ENCODE assay signal across 30 mouse cellular contexts in genomic region chr12:49398163-49398540, GRCm38 (mm10). TPM values are rescaled to one million over a fixed set of nuclear protein-coding genes. Genes with fewer than 3 reads are reported as not detected.
DNase-seq lines count a peak whose midpoint lies in the region; ATAC-seq lines count a peak whose summit lies in the region.
"Had no signal": no experiment of that assay in that cellular context is flagged by ENCODE, and none has a peak within 500 bp of the region (broad histone marks: within the 10 kb centered on the region; RNA-seq: fewer than 3 reads in every experiment).

No protein-coding gene starts in this region.

- no peak overlapping the region for H3K27ac ChIP-seq in midbrain, embryonic 11.5 days (ENCODE audit: low read depth, low read length)
- H3K27ac ChIP-seq in midbrain, embryonic 16.5 days (ENCODE audit: low read length), result no peak overlapping the region
- peak overlapping the region; percentile 87 for H3K27ac ChIP-seq in forebrain, embryonic 12.5 days
- H3K27ac ChIP-seq: embryonic facial prominence, embryonic 12.5 days; gastrocnemius, adult 2 months; heart, embryonic 15.5 days; hindbrain, embryonic 15.5 days; kidney, postnatal 0 days; limb, embryonic 15.5 days; liver, embryonic 14.5 days; midbrain, embryonic 15.5 days had no signal

- H3K9me3 ChIP-seq in midbrain, embryonic 11.5 days (ENCODE audit: control insufficient read depth, low read length), result no peaks in the 10 kb centered on the region
- no peaks in the 10 kb centered on the region for H3K9me3 ChIP-seq in midbrain, embryonic 16.5 days (replicated peaks; ENCODE audit: control insufficient read depth, low read length, poor library complexity, severe bottlenecking)
- no peaks in the 10 kb centered on the region for H3K9me3 ChIP-seq in forebrain, embryonic 12.5 days
- H3K9me3 ChIP-seq: embryonic facial prominence, embryonic 12.5 days; heart, embryonic 15.5 days; hindbrain, embryonic 15.5 days; limb, embryonic 15.5 days; midbrain, embryonic 15.5 days had no signal

- H3K9ac ChIP-seq in midbrain, embryonic 11.5 days (ENCODE audit: low read length), result no peak overlapping the region
- no peak overlapping the region for H3K9ac ChIP-seq in midbrain, embryonic 16.5 days (ENCODE audit: low read depth, low read length)
- peak overlapping the region; percentile 17; the same call in 1 of the 2 replicates for H3K9ac ChIP-seq in forebrain, embryonic 12.5 days
- H3K9ac ChIP-seq: embryonic facial prominence, embryonic 12.5 days; heart, embryonic 15.5 days; hindbrain, embryonic 15.5 days; limb, embryonic 15.5 days; liver, embryonic 14.5 days; lung, embryonic 14.5 days; midbrain, embryonic 15.5 days had no signal

- H3K27me3 ChIP-seq in midbrain, embryonic 11.5 days (ENCODE audit: control insufficient read depth, insufficient read depth, low read length), result peaks cover 74% of the 10 kb centered on the region
- H3K27me3 ChIP-seq in midbrain, embryonic 16.5 days (ENCODE audit: control insufficient read depth, insufficient read depth, low read depth, low read length), result peaks cover 38% of the 10 kb centered on the region
- peaks cover 23% of the 10 kb centered on the region for H3K27me3 ChIP-seq in forebrain, embryonic 12.5 days

- no peak overlapping the region for H3K4me2 ChIP-seq in midbrain, embryonic 11.5 days
- no peak overlapping the region for H3K4me2 ChIP-seq in midbrain, embryonic 16.5 days (ENCODE audit: low read length)
- H3K4me2 ChIP-seq in forebrain, embryonic 12.5 days, result peak overlapping the region; percentile 37
- H3K4me2 ChIP-seq: embryonic facial prominence, embryonic 12.5 days; heart, embryonic 15.5 days; hindbrain, embryonic 15.5 days; limb, embryonic 15.5 days; lung, embryonic 14.5 days; midbrain, embryonic 15.5 days had no signal

- no peak for ATAC-seq in midbrain, embryonic 11.5 days (ENCODE audit: low FRiP score)
- ATAC-seq in midbrain, embryonic 16.5 days, result no peak
- no peak for ATAC-seq in forebrain, embryonic 12.5 days (ENCODE audit: low FRiP score)
- ATAC-seq: activated CD4-positive, CD25-positive, alpha-beta regulatory T cell, adult 4 months; midbrain, embryonic 15.5 days had no signal

- DNase-seq in midbrain, embryonic 11.5 days (ENCODE audit: low spot score, missing footprints), result peak; percentile 86
- DNase-seq in embryo, embryonic 10.5 days (ENCODE audit: low spot score), result peak; percentile 12
- DNase-seq in thymus, postnatal 4 days, result no peak
- DNase-seq in cerebellum, postnatal 4 days (ENCODE audit: low spot score in 2 of 2), result no peak
- DNase-seq in neural tube, embryonic 10.5 days (ENCODE audit: extremely low spot score, low spot score), result no peak
- DNase-seq: adrenal gland, adult 8-10 months; cerebellum, adult 18-20 months; cerebellum, postnatal 25 days; gastrocnemius, adult 2 months; heart, postnatal 36 days; kidney, adult 2 months; lung, embryonic 14.5 days; thymus, adult 2 months had no signal

- H3K4me1 ChIP-seq in midbrain, embryonic 11.5 days (ENCODE audit: control insufficient read depth, insufficient read depth, low read length), result peaks cover 5% of the 10 kb centered on the region; the same call in 1 of the 2 replicates
- peaks cover 10% of the 10 kb centered on the region for H3K4me1 ChIP-seq in midbrain, embryonic 16.5 days (ENCODE audit: control insufficient read depth, insufficient read depth, low read length)
- peaks cover 12% of the 10 kb centered on the region for H3K4me1 ChIP-seq in forebrain, embryonic 12.5 days

- no peak overlapping the region for H3K4me3 ChIP-seq in midbrain, embryonic 11.5 days (ENCODE audit: low read depth, low read length)
- no peak overlapping the region for H3K4me3 ChIP-seq in midbrain, embryonic 16.5 days (ENCODE audit: low read depth, low read length)
- H3K4me3 ChIP-seq in forebrain, embryonic 12.5 days (replicated peaks), result 0 out of 2 replicates have a peak overlapping the region, but pooled peaks have one; percentile 0
- H3K4me3 ChIP-seq: embryonic facial prominence, embryonic 12.5 days; gastrocnemius, adult 2 months; heart, embryonic 15.5 days; hindbrain, embryonic 15.5 days; limb, embryonic 15.5 days; midbrain, embryonic 15.5 days; myocyte had no signal

- H3K36me3 ChIP-seq in midbrain, embryonic 11.5 days (ENCODE audit: control insufficient read depth, insufficient read depth, low read length), result no peaks in the 10 kb centered on the region
- H3K36me3 ChIP-seq in midbrain, embryonic 16.5 days (ENCODE audit: control insufficient read depth, insufficient read depth, low read length), result no peaks in the 10 kb centered on the region
- no peaks in the 10 kb centered on the region for H3K36me3 ChIP-seq in forebrain, embryonic 12.5 days (replicated peaks)
- H3K36me3 ChIP-seq: embryonic facial prominence, embryonic 12.5 days; heart, embryonic 15.5 days; hindbrain, embryonic 15.5 days; limb, embryonic 15.5 days; midbrain, embryonic 15.5 days had no signal

RNA-seq across cellular contexts. Expression of gene Gm43517, which starts 13.2 kb away (rescaled TPM):
- 0.07 TPM in 1 of 2 replicates, not detected in the other for polyA plus RNA-seq in midbrain, embryonic 11.5 days (2014; fragmentation: Nextera tagmentation; extraction: Ambion mirVana)
- polyA plus RNA-seq in midbrain, embryonic 16.5 days (2015; fragmentation: Nextera tagmentation; extraction: Ambion mirVana), result 0.10 TPM in 1 of 2 replicates, not detected in the other
- polyA plus RNA-seq in forebrain, embryonic 12.5 days (2016; fragmentation: Nextera tagmentation; extraction: Ambion mirVana), result 1.9 and 2.2 TPM in 2 replicates
- polyA plus RNA-seq: activated CD4-positive, CD25-positive, alpha-beta regulatory T cell, adult 4 months; C2C12; heart, embryonic 15.5 days; hindbrain, embryonic 15.5 days; intestine, embryonic 14.5 days; kidney, adult 2 months; kidney, postnatal 0 days; large intestine, adult 2 months; limb, embryonic 15.5 days; liver, embryonic 14.5 days; lung, embryonic 14.5 days; midbrain, embryonic 15.5 days; myocyte; neural tube, embryonic 14.5 days; small intestine, adult 2 months; stomach, embryonic 16.5 days had no signal

RNA-seq across cellular contexts. Expression of gene Foxg1, which starts 15.7 kb away (rescaled TPM):
- polyA plus RNA-seq in midbrain, embryonic 11.5 days (2014; fragmentation: Nextera tagmentation; extraction: Ambion mirVana), result 0.41 and 0.92 TPM in 2 replicates
- polyA plus RNA-seq in midbrain, embryonic 16.5 days (2015; fragmentation: Nextera tagmentation; extraction: Ambion mirVana), result 1.7 and 2.5 TPM in 2 replicates
- polyA plus RNA-seq in forebrain, embryonic 12.5 days (2016; fragmentation: Nextera tagmentation; extraction: Ambion mirVana), result 59.7 and 68.4 TPM in 2 replicates
- polyA plus RNA-seq: activated CD4-positive, CD25-positive, alpha-beta regulatory T cell, adult 4 months; C2C12; heart, embryonic 15.5 days; intestine, embryonic 14.5 days; kidney, adult 2 months; kidney, postnatal 0 days; large intestine, adult 2 months; limb, embryonic 15.5 days; liver, embryonic 14.5 days; myocyte; neural tube, embryonic 14.5 days; small intestine, adult 2 months had no signal

Comparison
In these comparisons a context has a peak if more than half of its experiments do, and no peak if none do; other contexts are left out.
1. DNase-seq: peak in midbrain, embryonic 11.5 days (single experiment) and embryo, embryonic 10.5 days (single experiment); none in thymus, postnatal 4 days (single experiment), cerebellum, postnatal 4 days (0 of 2) and neural tube, embryonic 10.5 days (single experiment).
2. RNA of gene Foxg1, which starts 15.7 kb away (polyA plus RNA-seq): 59.7 to 68.4 TPM in forebrain, embryonic 12.5 days; 1.7 to 2.5 TPM in midbrain, embryonic 16.5 days and 0.41 to 0.92 TPM in midbrain, embryonic 11.5 days; every median in the first group is over 10 times any median in the second.